Mouse (Mus musculus): ENCODE data around the gene Atp13a1. TPM values are rescaled to one million over a fixed set of nuclear protein-coding genes. Genes with fewer than 3 reads are reported as not detected.

The Atp13a1 gene
- total RNA-seq, 2 experiments from 2014 or later = 13.4 to 17.8 TPM

GRCm38 (mm10) chr8:69849899-69850298, 58.9 kb downstream of the Atp13a1 start:
- no peak for DNase-seq

DNA sequence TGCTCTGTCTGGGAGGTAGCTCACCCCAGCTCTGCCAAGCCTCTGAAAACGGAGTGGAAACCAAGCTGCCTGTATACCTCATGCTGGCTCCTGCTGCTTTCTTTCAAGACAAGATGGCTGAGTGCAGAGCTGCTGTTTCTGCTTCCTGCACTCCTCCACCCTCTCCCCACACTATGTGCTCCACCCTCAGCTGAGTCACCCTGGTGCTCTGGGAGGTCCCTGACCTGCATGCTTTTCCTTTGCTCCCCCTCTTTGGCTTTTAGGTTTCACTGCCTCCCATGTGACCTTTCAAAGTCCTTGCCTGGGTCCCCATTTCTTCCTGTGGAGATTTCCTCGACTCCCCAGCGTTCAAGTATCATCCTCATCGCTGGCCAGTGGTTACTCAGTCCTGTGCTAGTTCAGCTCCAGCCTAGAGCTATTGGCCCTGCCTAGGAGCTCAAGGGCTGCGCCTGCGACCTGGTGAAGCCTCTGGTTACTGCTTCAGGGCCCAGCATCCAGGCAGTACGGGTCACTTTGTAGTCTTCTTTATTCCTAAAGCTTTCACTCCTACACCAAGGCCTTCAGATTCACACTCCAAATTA, 60.1 kb downstream of the Atp13a1 start:
- DNase-seq = no peak

- no peak for DNase-seq
These were observed 62.9 kb downstream of the Atp13a1 start for GRCm38 (mm10) chr8:69853869-69854268.

Other genes with a start within 250 kb of the Atp13a1 start
- 1 to 10 TPM; 7.6 to 7.9 TPM for gene Zfp868, start 165.6 kb upstream of the Atp13a1 start, total RNA-seq (2021)
- gene Zfp964, start 136.7 kb upstream of the Atp13a1 start, total RNA-seq (2021) = 1 to 10 TPM; 1.1 to 1.3 TPM
- 10 to 100 TPM; 12.7 to 12.8 TPM for gene Zfp869, start 80.4 kb upstream of the Atp13a1 start, total RNA-seq (2021)
- 1 to 10 TPM; 4.0 to 5.0 TPM for gene Zfp963, start 41.2 kb upstream of the Atp13a1 start, total RNA-seq (2021)
- gene Gm20422, start 16.3 kb upstream of the Atp13a1 start, total RNA-seq (2021) = 1 to 10 TPM; 2.6 to 3.9 TPM
- 10 to 100 TPM; 11.5 to 17.7 TPM for gene Zfp866, start within 50 bp of the Atp13a1 start, total RNA-seq (2021)
- gene Gmip, start 17.5 kb downstream of the Atp13a1 start, total RNA-seq (2021) = 1 to 10 TPM; 3.3 to 5.8 TPM
- gene Lpar2, start 31.3 kb downstream of the Atp13a1 start, total RNA-seq (2021) = under 1 TPM; 0.07 to 0.25 TPM
- 1 to 10 TPM in 1 of 2 experiments, under 1 TPM in 1; 0.47 to 1.1 TPM for gene Pbx4, start 41.3 kb downstream of the Atp13a1 start, total RNA-seq (2021)
- gene Cilp2, start 96.5 kb downstream of the Atp13a1 start, total RNA-seq (2021) = 10 to 100 TPM; 25.3 to 28.4 TPM
- gene Tssk6, start 111.0 kb downstream of the Atp13a1 start, total RNA-seq (2021) = under 1 TPM in 1 of 2 experiments, not detected in 1; 0.38 TPM
- gene Ndufa13, start 111.4 kb downstream of the Atp13a1 start, total RNA-seq (2021) = 100 to 1,000 TPM; 236 to 268 TPM
- 1 to 10 TPM; 9.0 to 9.5 TPM for gene Yjefn3, start 111.5 kb downstream of the Atp13a1 start, total RNA-seq (2021)
- 10 to 100 TPM; 40.4 to 46.5 TPM for gene Gatad2a, start 205.2 kb downstream of the Atp13a1 start, total RNA-seq (2021)